Mouse (Mus musculus) liver, embryonic 16.5 days (tissue): ENCODE measurements around the gene Dpp7. TPM values are rescaled to one million over a fixed set of nuclear protein-coding genes. Genes with fewer than 3 reads are reported as not detected.
A peak's percentile ranks its signal among the peaks of the same experiment; 100 is the strongest.

Experiments used
- ATAC-seq: fragments of 200-750 bp; cut with Nextera tagmentation; 2 replicates; pipeline ENCODE4 v1.8.0; 2017; ENCODE audit warnings: low read depth, mild to moderate bottlenecking, moderate number of reproducible peaks, moderate library complexity
- H3K27ac ChIP-seq: fragments of 300-500 bp; sonication (generic); 2 replicates; pipeline ENCODE4 v1.5.1; 2014; ENCODE audit warnings: mild to moderate bottlenecking, low read length
- H3K27me3 ChIP-seq: fragments of 300-500 bp; sonication (generic); 2 replicates; pipeline ENCODE4 v1.6.1; 2014; ENCODE audit warnings: low read depth, low read length, mixed read lengths; ENCODE audit not compliant: control insufficient read depth, insufficient read depth
- H3K36me3 ChIP-seq: fragments of 300-500 bp; sonication (generic); 2 replicates; pipeline ENCODE4 v1.6.1; 2014; ENCODE audit warnings: mild to moderate bottlenecking; ENCODE audit not compliant: control insufficient read depth, insufficient read depth
- H3K4me1 ChIP-seq: fragments of 300-500 bp; sonication (generic); 2 replicates; pipeline ENCODE4 v1.6.1; 2014; ENCODE audit warnings: low read depth, low read length, mixed read lengths; ENCODE audit not compliant: control insufficient read depth
- H3K4me2 ChIP-seq: fragments of 300-500 bp; sonication (generic); 2 replicates; pipeline ENCODE4 v1.6.1; 2014; ENCODE audit warnings: low read depth, low read length, mixed read lengths
- H3K4me3 ChIP-seq: fragments of 300-500 bp; sonication (generic); 2 replicates; pipeline ENCODE4 v1.5.1; 2014; ENCODE audit warnings: low read depth, mild to moderate bottlenecking, low read length
- H3K9ac ChIP-seq: fragments of 300-500 bp; sonication (generic); 2 replicates; pipeline ENCODE4 v1.6.1; 2014; ENCODE audit warnings: low read depth, low read length
- H3K9me3 ChIP-seq: fragments of 300-500 bp; sonication (generic); replicated peaks from 2 replicates; pipeline ENCODE4 v1.6.1; 2016; ENCODE audit warnings: low read length; ENCODE audit not compliant: control insufficient read depth
- WGBS: fragments of 180-500 bp; shearing (Covaris S2); extraction: QIAGEN DNeasy Blood & Tissue Kit; methylation state at CpG from one replicate; pipeline ENCODE4 v1.1.7; 2014; ENCODE audit not compliant: insufficient replicate concordance; 5-methylcytosine and 5-hydroxymethylcytosine counted together
- polyA plus RNA-seq: library from polyadenylated mRNA; unstranded; fragments of >200 nt; fragmentation: Nextera tagmentation; extraction: Ambion mirVana; gene quantifications from 2 replicates; pipeline ENCODE4 v1.2.1, GENCODE M21; 2015

Dpp7 gene
- polyA plus RNA-seq = 10.8 and 11.5 TPM in 2 replicates

DNA sequence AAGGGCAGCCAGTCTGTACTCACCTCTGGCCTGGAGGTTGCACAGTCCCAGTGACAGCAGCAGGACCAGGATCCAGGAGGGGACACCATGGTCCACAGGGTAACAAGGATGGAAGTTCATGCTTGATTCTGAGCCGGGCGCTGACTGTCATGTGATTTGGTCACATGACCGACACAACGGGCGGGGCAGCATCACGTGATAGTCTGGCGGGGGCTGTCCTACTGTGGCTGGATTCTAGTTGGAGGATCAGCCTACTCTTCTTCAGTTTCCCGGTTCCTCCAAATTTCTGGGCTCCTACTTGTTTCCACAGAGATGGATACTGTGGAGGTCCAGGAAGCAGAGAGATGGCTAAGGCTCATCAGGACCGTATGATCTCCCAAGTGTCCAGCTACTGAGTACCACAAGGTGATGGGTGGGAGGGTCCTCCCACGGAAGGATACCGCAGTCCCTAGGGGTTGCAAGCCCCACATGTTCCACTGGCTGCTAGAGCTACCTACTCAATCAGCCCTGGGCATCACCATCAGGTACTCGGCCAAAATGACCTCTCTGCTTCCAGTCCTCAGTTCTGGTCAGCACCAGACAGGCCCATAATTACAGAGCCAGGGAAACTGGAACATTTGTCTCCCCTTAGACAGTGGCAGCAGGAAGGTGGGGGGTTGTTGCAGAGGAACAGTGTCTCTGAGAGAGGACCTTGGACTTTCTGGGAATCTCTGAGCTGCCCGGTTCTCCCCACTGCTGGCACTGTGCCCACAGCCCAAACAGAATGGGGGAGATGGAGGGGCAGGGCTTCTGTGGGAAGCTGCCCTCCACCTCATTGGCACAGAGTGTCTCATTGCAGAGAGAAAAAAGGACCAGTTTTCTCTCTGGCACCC is at the start of gene Dpp7:
Dpp7 (minus strand) TSS at position 152 of the 872 bp plus-strand sequence.
- H3K27ac ChIP-seq = no peak within 1 kb of the TSS
- WGBS = 4% methylated on average over 13 of the region's 13 CpGs
- peaks cover 19% of the 10 kb centered on the region for H3K4me1 ChIP-seq
- H3K4me3 ChIP-seq = peak within 1 kb of the TSS; percentile 65
- H3K9ac ChIP-seq = peak within 1 kb of the TSS; percentile 64
- peak within 1 kb of the TSS; percentile 82 for H3K4me2 ChIP-seq
- H3K27me3 ChIP-seq = no peaks in the 10 kb centered on the region
- H3K9me3 ChIP-seq = no peaks in the 10 kb centered on the region
- peak; percentile 74 for ATAC-seq
- peaks cover 3% of the 10 kb centered on the region; the same call in 1 of the 2 replicates for H3K36me3 ChIP-seq

DNA sequence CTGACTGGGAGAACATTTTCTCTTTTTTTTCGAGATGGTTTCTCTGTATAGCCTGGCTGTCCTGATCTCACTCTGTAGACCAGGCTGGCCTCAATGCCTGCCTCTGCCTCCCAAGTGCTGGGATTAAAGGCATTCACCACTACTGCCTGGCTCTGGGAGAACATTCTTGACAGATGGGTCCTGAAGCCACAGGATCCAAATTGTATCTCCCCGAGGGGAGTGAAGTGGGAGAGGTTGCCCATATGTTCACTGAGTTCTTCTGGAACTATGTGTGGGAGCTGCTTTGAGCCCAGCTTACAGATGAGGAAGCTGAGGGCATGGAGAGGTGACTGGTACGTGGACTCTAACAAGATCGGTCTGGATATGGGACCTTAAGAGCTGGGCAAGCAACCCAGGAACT is 47.8 kb upstream of the Dpp7 start:
- Histone ChIP-seq H3K36me3 (no peaks in the 10 kb centered on the region), H3K4me1 (peaks cover 4% of the 10 kb centered on the region; the same call in 1 of the 2 replicates), H3K4me2 (no peak overlapping the region), H3K9ac (no peak overlapping the region), H3K27ac (no peak overlapping the region), H3K9me3 (no peaks in the 10 kb centered on the region), H3K4me3 (no peak overlapping the region), H3K27me3 (peaks cover 60% of the 10 kb centered on the region)
- 57% methylated on average over 4 of the region's 4 CpGs for WGBS
- no peak for ATAC-seq

DNA sequence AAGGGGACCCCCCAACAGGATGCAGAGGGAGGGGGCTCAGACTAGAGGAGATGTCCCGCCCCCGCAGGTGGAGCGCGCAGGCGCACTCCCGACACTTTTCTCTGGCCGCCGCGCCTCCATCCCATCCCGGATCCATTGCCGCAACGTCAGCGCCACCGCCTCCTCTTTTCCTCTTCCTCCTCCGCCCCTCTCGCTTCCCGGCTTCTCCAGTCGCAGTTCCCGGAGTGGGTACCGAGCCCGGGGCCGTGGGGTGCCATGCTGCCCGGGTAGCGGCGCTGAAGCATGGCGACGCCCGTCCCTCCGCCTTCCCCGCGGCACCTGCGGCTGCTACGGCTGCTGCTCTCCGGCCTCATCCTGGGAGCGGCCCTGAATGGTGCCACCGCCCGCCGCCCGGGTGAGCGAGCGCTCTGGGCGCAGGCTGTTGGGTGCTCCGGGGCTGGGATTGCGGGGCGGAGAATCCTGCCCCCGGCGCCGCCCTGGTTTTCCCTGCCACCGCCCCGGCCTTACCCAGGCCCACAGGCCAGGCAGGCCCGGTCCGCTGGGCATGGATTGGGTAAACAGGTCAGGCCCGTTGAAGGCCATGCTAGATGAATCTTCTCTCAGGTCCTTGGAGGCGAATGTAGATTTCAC is 46.9 kb upstream of the Dpp7 start:
- H3K4me1 ChIP-seq = peaks cover 4% of the 10 kb centered on the region; the same call in 1 of the 2 replicates
- H3K36me3 ChIP-seq = no peaks in the 10 kb centered on the region
- no peaks in the 10 kb centered on the region for H3K9me3 ChIP-seq
- H3K27me3 ChIP-seq = peaks cover 64% of the 10 kb centered on the region
- peak overlapping the region; percentile 55 for H3K4me2 ChIP-seq
- no peak overlapping the region for H3K27ac ChIP-seq
- H3K9ac ChIP-seq = no peak overlapping the region
- peak overlapping the region; percentile 50 for H3K4me3 ChIP-seq
- no peak; the same call in 1 of the 2 replicates for ATAC-seq
- 2% methylated on average over 54 of the region's 54 CpGs for whole genome bisulfite sequencing

DNA sequence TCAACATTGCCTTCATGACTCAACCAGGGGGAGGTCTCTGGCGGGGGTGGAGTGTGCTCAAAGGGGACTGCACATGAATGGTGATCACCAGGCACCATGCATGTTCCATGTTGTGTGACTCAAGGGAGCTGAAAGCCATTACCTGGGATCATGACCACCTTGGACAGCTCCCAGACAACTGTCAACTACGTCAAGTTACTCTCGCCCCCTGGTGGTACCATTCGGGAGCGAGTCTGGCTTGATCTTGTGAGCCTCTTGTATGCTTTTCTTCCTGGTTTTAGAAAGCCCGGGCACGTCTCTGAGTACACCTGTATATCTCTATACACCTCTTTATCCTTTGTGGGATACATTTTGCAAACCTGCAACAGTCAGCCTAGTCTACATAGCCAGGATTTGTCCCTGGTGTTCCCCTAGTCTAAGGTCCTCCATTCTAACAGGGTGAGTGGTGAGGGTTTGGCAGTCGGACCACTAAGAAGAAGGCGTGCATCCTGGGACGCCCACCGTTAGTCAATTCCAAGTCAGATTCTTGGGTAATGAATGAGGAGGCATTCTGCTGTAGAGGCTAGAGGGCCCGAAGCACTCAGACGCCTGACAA is 46.3 kb upstream of the Dpp7 start:
- no peak overlapping the region for H3K9ac ChIP-seq
- H3K27me3 ChIP-seq = peaks cover 70% of the 10 kb centered on the region
- no peak for ATAC-seq
- H3K4me2 ChIP-seq = peak overlapping the region; percentile 55
- H3K4me3 ChIP-seq = peak overlapping the region; percentile 50
- under 1% methylated on average over 13 of the region's 13 CpGs for WGBS
- no peaks in the 10 kb centered on the region for H3K9me3 ChIP-seq
- H3K4me1 ChIP-seq = peaks cover 4% of the 10 kb centered on the region; the same call in 1 of the 2 replicates
- no peak overlapping the region for H3K27ac ChIP-seq
- no peaks in the 10 kb centered on the region for H3K36me3 ChIP-seq

DNA sequence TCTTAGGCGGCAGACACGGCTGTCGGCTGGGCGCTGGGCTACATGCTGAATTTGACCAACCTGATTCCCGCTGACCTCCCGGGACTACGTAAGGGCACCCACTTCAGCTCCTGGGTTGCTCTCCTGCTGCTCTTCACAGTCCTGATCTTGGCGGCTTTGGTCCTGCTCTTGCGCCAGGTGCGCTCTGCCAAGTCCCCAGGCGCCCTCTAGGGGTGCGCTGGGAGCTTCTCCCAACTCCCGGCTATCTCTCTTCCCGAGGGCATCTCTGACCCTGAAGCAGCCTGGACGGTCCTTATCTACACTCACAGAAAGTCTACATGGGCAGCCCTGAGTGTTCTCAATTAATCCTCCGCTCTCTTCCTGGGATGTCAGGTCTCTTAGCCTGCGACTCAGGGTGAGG is 44.6 kb upstream of the Dpp7 start:
- H3K4me2 ChIP-seq = no peak overlapping the region
- no peak overlapping the region for H3K9ac ChIP-seq
- peak; percentile 28 for ATAC-seq
- H3K4me1 ChIP-seq = peaks cover 7% of the 10 kb centered on the region
- WGBS = 2% methylated on average over 17 of the region's 17 CpGs
- peaks cover 87% of the 10 kb centered on the region for H3K27me3 ChIP-seq
- H3K36me3 ChIP-seq = no peaks in the 10 kb centered on the region
- no peak overlapping the region for H3K27ac ChIP-seq
- H3K9me3 ChIP-seq = no peaks in the 10 kb centered on the region
- no peak overlapping the region for H3K4me3 ChIP-seq

DNA sequence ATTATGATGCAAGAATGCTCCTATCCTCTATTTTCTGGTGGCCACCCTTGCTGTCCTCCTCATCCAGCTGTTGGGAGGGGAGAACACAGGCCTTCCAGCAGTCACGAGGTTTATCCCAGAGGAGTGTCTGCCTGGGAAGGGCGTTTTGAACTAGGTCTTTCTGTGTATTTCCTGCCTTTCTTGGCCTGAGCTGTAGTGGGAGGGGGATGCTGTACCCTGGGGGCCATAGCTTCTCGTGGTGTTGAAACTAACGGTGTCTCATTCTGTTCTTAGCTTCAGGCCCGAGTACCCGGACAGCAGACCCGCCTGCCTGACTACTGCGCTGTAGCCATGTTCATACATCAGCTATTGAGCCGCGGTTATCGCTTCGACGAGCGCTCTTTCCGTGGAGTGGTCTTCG is 44.1 kb upstream of the Dpp7 start:
- no peaks in the 10 kb centered on the region for H3K36me3 ChIP-seq
- H3K27me3 ChIP-seq = peaks cover 89% of the 10 kb centered on the region
- H3K4me3 ChIP-seq = no peak overlapping the region
- WGBS = 17% methylated on average over 16 of the region's 16 CpGs
- H3K4me2 ChIP-seq = no peak overlapping the region
- H3K27ac ChIP-seq = no peak overlapping the region
- H3K9me3 ChIP-seq = no peaks in the 10 kb centered on the region
- no peak for ATAC-seq
- peaks cover 11% of the 10 kb centered on the region for H3K4me1 ChIP-seq
- H3K9ac ChIP-seq = no peak overlapping the region

DNA sequence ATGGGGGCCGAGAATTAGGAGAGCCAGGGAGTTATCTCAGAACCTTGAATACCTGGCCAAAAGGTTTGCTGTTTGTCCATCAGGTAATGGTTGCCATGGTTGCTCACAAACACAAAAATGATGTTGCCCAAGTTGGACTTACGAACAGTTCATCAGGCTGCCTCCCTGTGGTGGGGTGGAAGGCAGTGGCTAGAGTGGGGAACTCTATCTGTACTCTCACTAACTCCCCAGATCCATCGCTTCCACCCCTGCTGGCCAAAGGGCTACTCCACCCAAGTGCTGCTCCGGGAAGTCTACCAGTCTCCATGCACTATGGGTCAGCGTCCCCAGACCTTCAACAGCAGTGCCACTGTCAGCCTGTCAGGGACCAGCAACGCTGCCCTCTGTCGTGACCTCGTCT is 42.9 kb upstream of the Dpp7 start, which contains the start of gene Npdc1:
Npdc1 (plus strand) TSS at position 301 of the 400 bp plus-strand sequence.
- no peak within 1 kb of the TSS for H3K4me3 ChIP-seq
- no peaks in the 10 kb centered on the region for H3K9me3 ChIP-seq
- ATAC-seq = no peak
- WGBS = 42% methylated on average over 8 of the region's 8 CpGs
- no peak within 1 kb of the TSS for H3K9ac ChIP-seq
- peaks cover 11% of the 10 kb centered on the region for H3K4me1 ChIP-seq
- no peaks in the 10 kb centered on the region for H3K36me3 ChIP-seq
- H3K27me3 ChIP-seq = peaks cover 93% of the 10 kb centered on the region
- H3K27ac ChIP-seq = no peak within 1 kb of the TSS
- no peak within 1 kb of the TSS for H3K4me2 ChIP-seq

- WGBS = 74% methylated on average over 7 of the region's 7 CpGs
- H3K4me2 ChIP-seq = no peak overlapping the region
- H3K36me3 ChIP-seq = no peaks in the 10 kb centered on the region
Observed at GRCm38 (mm10) chr2:25398065-25398464, 41.9 kb upstream of the Dpp7 start.

More at GRCm38 (mm10) chr2:25398065-25398464, 41.9 kb upstream of the Dpp7 start:
- Histone ChIP-seq H3K27ac (no peak overlapping the region), H3K4me1 (peaks cover 11% of the 10 kb centered on the region), H3K9ac (no peak overlapping the region), H3K4me3 (no peak overlapping the region), H3K9me3 (no peaks in the 10 kb centered on the region), H3K27me3 (peaks cover 86% of the 10 kb centered on the region)
- ATAC-seq = no peak
